9 mouse cellular contexts compared by ENCODE assay signal in the genomic region with DNA sequence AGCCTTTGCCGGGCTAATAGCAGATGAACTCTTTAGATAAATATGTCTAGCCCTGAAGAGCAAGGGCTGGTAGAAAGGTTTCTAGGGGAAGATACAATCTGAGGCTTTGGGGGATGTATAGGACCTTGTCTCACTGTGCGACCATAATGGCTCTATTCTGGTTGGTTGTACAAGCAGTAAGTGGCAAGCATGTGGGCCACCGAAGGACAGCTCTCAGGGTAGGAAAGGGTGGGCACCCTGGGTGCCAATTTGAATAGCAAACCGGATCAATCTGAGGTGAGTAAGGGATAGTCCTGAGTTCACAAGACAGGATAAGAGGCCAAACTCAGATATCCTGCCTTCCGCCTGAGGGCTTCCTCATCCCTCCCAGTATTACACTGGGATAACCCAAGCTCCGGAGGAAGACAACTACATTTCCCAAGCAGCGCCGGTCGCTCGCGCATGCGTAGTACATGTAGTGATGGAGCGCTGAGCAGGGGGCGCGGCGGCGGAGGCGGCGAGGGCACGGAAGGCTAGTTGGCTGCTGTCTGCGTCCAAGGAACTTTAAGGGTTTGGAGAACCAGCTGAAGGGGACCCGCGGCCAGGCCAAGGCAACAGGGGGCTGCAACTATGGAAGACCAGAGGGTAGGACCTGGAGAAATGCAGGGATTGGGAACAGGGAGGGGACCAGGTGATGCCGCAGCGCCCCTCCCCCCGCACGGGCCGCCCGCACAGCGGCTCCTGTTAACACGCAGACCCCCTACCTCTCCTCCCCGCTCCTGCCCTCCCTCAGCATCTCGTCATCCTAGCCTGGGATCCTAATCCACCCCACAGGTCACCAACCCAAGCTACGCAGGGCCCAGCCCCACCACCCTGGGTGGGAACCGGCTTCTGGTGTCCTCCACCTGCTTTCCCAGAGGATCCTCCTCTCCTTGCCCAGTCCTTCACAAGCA. TPM values are rescaled to one million over a fixed set of nuclear protein-coding genes. Genes with fewer than 3 reads are reported as not detected.
DNase-seq lines count a peak whose midpoint lies in the region; ATAC-seq lines count a peak whose summit lies in the region.
"Had no signal": no experiment of that assay in that cellular context is flagged by ENCODE, and none has a peak within 500 bp of the region (broad histone marks: within the 10 kb centered on the region; RNA-seq: fewer than 3 reads in every experiment).

Gene Fsd1 (plus strand): TSS at position 480 of the 932 bp plus-strand sequence.

- 9% methylated on average over 31 of the region's 35 CpGs for WGBS in embryonic facial prominence, embryonic 14.5 days
- WGBS in hindbrain, embryonic 14.5 days = 10% methylated on average over 29 of the region's 35 CpGs
- WGBS in limb, embryonic 13.5 days = 10% methylated on average over 35 of the region's 35 CpGs

- peak; percentile 74 for ATAC-seq in embryonic facial prominence, embryonic 14.5 days (ENCODE audit: low read depth)
- peak; percentile 89 for ATAC-seq in hindbrain, embryonic 14.5 days (ENCODE audit: low FRiP score)
- peak; percentile 74 for ATAC-seq in limb, embryonic 13.5 days (ENCODE audit: low FRiP score, low read depth)

- 0 out of 2 replicates have a peak, but pooled peaks cover 3% of the 10 kb centered on the region for H3K36me3 ChIP-seq in embryonic facial prominence, embryonic 14.5 days (ENCODE audit: control insufficient read depth, insufficient read depth, low read length)
- peaks cover 23% of the 10 kb centered on the region for H3K36me3 ChIP-seq in hindbrain, embryonic 14.5 days (replicated peaks; ENCODE audit: control insufficient read depth, insufficient read depth)
- H3K36me3 ChIP-seq in limb, embryonic 13.5 days = peaks cover 11% of the 10 kb centered on the region; the same call in 1 of the 2 replicates

- peak within 1 kb of the TSS; percentile 68 for H3K4me2 ChIP-seq in embryonic facial prominence, embryonic 14.5 days (ENCODE audit: low read depth, low read length)
- H3K4me2 ChIP-seq in hindbrain, embryonic 14.5 days (replicated peaks) = peak within 1 kb of the TSS; percentile 73
- peak within 1 kb of the TSS; percentile 88 for H3K4me2 ChIP-seq in limb, embryonic 13.5 days (replicated peaks)

- peak within 1 kb of the TSS; percentile 50 for H3K4me3 ChIP-seq in embryonic facial prominence, embryonic 14.5 days (ENCODE audit: low read depth, low read length)
- peak within 1 kb of the TSS; percentile 74 for H3K4me3 ChIP-seq in hindbrain, embryonic 14.5 days (replicated peaks; ENCODE audit: low read length)
- H3K4me3 ChIP-seq in limb, embryonic 13.5 days = peak within 1 kb of the TSS; percentile 68

- H3K9me3 ChIP-seq in embryonic facial prominence, embryonic 14.5 days (ENCODE audit: control insufficient read depth, low read length) = no peaks in the 10 kb centered on the region
- no peaks in the 10 kb centered on the region for H3K9me3 ChIP-seq in hindbrain, embryonic 14.5 days (ENCODE audit: control insufficient read depth, low read length)
- no peaks in the 10 kb centered on the region for H3K9me3 ChIP-seq in limb, embryonic 13.5 days

- H3K9ac ChIP-seq in embryonic facial prominence, embryonic 14.5 days (ENCODE audit: low read depth, low read length) = peak within 1 kb of the TSS; percentile 60
- peak within 1 kb of the TSS; percentile 84 for H3K9ac ChIP-seq in hindbrain, embryonic 14.5 days
- H3K9ac ChIP-seq in limb, embryonic 13.5 days = peak within 1 kb of the TSS; percentile 79

- no peaks in the 10 kb centered on the region for H3K4me1 ChIP-seq in embryonic facial prominence, embryonic 14.5 days (ENCODE audit: control insufficient read depth, insufficient read depth, low read length)
- H3K4me1 ChIP-seq in hindbrain, embryonic 14.5 days (replicated peaks; ENCODE audit: control insufficient read depth, insufficient read depth, low read length) = 0 out of 2 replicates have a peak, but pooled peaks cover 6% of the 10 kb centered on the region
- H3K4me1 ChIP-seq in limb, embryonic 13.5 days = peaks cover 6% of the 10 kb centered on the region

- DNase-seq in adrenal gland, postnatal 25 days = peak; percentile 52
- DNase-seq in adrenal gland, adult 2 months = no peak
- peak; percentile 81 for DNase-seq in R1 (ENCODE audit: low read depth, low spot score)
- peak; percentile 83 for DNase-seq in embryonic facial prominence, embryonic 14.5 days (ENCODE audit: low spot score)
- peak; percentile 88 for DNase-seq in hindbrain, embryonic 14.5 days (ENCODE audit: low spot score)
- DNase-seq in right cerebral cortex, adult 18-20 months = peak; percentile 90
- DNase-seq in B cell, adult 2 months = no peak

- no peak within 1 kb of the TSS for H3K27ac ChIP-seq in embryonic facial prominence, embryonic 14.5 days (replicated peaks; ENCODE audit: low read depth, low read length)
- H3K27ac ChIP-seq in hindbrain, embryonic 14.5 days = peak within 1 kb of the TSS; percentile 70
- no peak within 1 kb of the TSS for H3K27ac ChIP-seq in limb, embryonic 13.5 days

- H3K27me3 ChIP-seq in embryonic facial prominence, embryonic 14.5 days (replicated peaks; ENCODE audit: control insufficient read depth, insufficient read depth, low read length) = no peaks in the 10 kb centered on the region
- no peaks in the 10 kb centered on the region for H3K27me3 ChIP-seq in hindbrain, embryonic 14.5 days (ENCODE audit: control insufficient read depth, insufficient read depth, low read length)
- H3K27me3 ChIP-seq in limb, embryonic 13.5 days = no peaks in the 10 kb centered on the region

RNA-seq across cellular contexts. Expression of gene Fsd1, which starts in this region (rescaled TPM):
- 1.5 and 2.2 TPM in 2 replicates for total RNA-seq in adrenal gland, postnatal 25 days (2021)
- total RNA-seq in adrenal gland, adult 2 months (2021) = 1 to 10 TPM; 1.0 to 2.7 TPM
- polyA plus RNA-seq in adrenal gland, adult 2 months (2012; rRNA removed) = 2.3 and 2.7 TPM in 2 replicates
- 13.0 and 19.8 TPM in 2 replicates for polyA plus RNA-seq in embryonic facial prominence, embryonic 14.5 days (2014; fragmentation: Nextera tagmentation; extraction: Ambion mirVana)
- polyA plus RNA-seq in hindbrain, embryonic 14.5 days (2014; fragmentation: Nextera tagmentation; extraction: Ambion mirVana) = 167 and 175 TPM in 2 replicates
- 36.4 and 39.2 TPM in 2 replicates for polyA plus RNA-seq in limb, embryonic 13.5 days (2015; fragmentation: Nextera tagmentation; extraction: Ambion mirVana)
- total RNA-seq: liver, adult 2 months had no signal
- polyA plus RNA-seq: liver, adult 2 months had no signal

Comparison
In these comparisons a context has a peak if more than half of its experiments do, and no peak if none do; other contexts are left out.
1. DNase-seq: peak in adrenal gland, postnatal 25 days (single experiment), R1 (single experiment), embryonic facial prominence, embryonic 14.5 days (single experiment), hindbrain, embryonic 14.5 days (single experiment) and right cerebral cortex, adult 18-20 months (single experiment); none in adrenal gland, adult 2 months (single experiment) and B cell, adult 2 months (0 of 2).
2. Peak in every context shown above with its lines, with median percentiles within 50 percentile points of each other: ATAC-seq, H3K4me2 ChIP-seq, H3K4me3 ChIP-seq and H3K9ac ChIP-seq.